Mouse (Mus musculus) lung, postnatal 0 days (tissue): ENCODE data around the gene Akap5. TPM values are rescaled to one million over a fixed set of nuclear protein-coding genes. Genes with fewer than 3 reads are reported as not detected.

Experiments
- ATAC-seq: fragments of 200-750 bp; cut with Nextera tagmentation; 2 replicates; pipeline ENCODE4 v1.8.0; 2017; ENCODE audit warnings: moderate library complexity
- DNase-seq: peaks from one replicate; pipeline ENCODE4 v3.0.0-alpha.2; 2016; ENCODE audit warnings: low spot score
- H3K27ac ChIP-seq: fragments of 300-500 bp; sonication (generic); 2 replicates; pipeline ENCODE4 v1.5.1; 2014; ENCODE audit warnings: antibody characterized with exemption, mild to moderate bottlenecking, low read length, mixed read lengths
- H3K27me3 ChIP-seq: fragments of 300-500 bp; sonication (generic); replicated peaks from 2 replicates; pipeline ENCODE4 v1.6.1; 2014; ENCODE audit warnings: low read length, mixed read lengths; ENCODE audit not compliant: insufficient read depth
- H3K36me3 ChIP-seq: fragments of 300-500 bp; sonication (generic); 2 replicates; pipeline ENCODE4 v1.6.1; 2014; ENCODE audit warnings: low read length, mixed read lengths; ENCODE audit not compliant: insufficient read depth
- H3K4me1 ChIP-seq: fragments of 300-500 bp; sonication (generic); 2 replicates; pipeline ENCODE4 v1.6.1; 2014; ENCODE audit warnings: antibody characterized with exemption, low read depth, low read length, mixed read lengths; ENCODE audit not compliant: insufficient read depth
- H3K4me2 ChIP-seq: fragments of 300-500 bp; sonication (generic); replicated peaks from 2 replicates; pipeline ENCODE4 v1.6.1; 2014; ENCODE audit warnings: low read depth, mild to moderate bottlenecking, low read length, moderate library complexity, mixed read lengths
- H3K4me3 ChIP-seq: fragments of 300-500 bp; sonication (generic); 2 replicates; pipeline ENCODE4 v1.5.1; 2014; ENCODE audit warnings: low read depth, low read length
- H3K9ac ChIP-seq: fragments of 300-500 bp; sonication (generic); replicated peaks from 2 replicates; pipeline ENCODE4 v1.6.1; 2014; ENCODE audit warnings: low read depth, mild to moderate bottlenecking
- H3K9me3 ChIP-seq: fragments of 300-500 bp; sonication (generic); 2 replicates; pipeline ENCODE4 v1.6.1; 2016; ENCODE audit warnings: low read length, mixed read lengths
- CTCF ChIP-seq: IDR thresholded peaks from 2 replicates; pipeline ENCODE4 v1.5.1; 2016; ENCODE audit warnings: antibody characterized with exemption, mild to moderate bottlenecking
- EP300 ChIP-seq: IDR thresholded peaks from 2 replicates; pipeline ENCODE4 v1.6.1; 2016; ENCODE audit warnings: antibody characterized with exemption, mild to moderate bottlenecking, control low read depth
- WGBS: fragments of 180-500 bp; shearing (Covaris S2); extraction: QIAGEN DNeasy Blood & Tissue Kit; methylation state at CpG from one replicate; pipeline ENCODE4 v1.1.7; 2014; 5-methylcytosine and 5-hydroxymethylcytosine counted together
- polyA plus RNA-seq: library from polyadenylated mRNA; unstranded; fragments of >200 nt; fragmentation: Nextera tagmentation; extraction: Ambion mirVana; gene quantifications from 2 replicates; pipeline ENCODE4 v1.2.1, GENCODE M21; 2015

Akap5 gene
- polyA plus RNA-seq, 1 experiment from 2014 or later, result 84.2 TPM

DNA sequence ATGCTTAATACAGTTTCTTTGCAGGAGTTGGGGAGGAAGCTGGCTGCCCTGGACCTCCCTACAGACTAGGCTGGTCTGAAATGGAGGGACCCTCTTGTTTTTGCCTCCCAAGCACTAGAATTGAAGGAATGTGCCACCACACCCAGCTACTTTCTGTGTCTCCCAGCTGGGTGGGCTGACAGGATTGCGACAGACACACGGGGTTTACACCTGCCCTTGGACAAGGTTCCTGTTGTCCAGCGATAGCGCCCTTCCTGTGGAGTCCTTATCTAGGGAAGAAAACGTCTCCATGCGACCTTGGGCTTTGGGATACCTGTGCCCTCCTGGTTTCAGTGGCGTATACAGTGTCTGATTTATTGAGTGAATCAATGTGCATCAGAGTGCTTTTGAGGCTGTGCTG, 55.5 kb downstream of the Akap5 start:
- no peak for TF ChIP-seq EP300
- no peak for TF ChIP-seq CTCF

More for the DNA sequence above, 55.5 kb downstream of the Akap5 start:
- Histone ChIP-seq H3K4me2 (no peak overlapping the region), H3K36me3 (no peaks in the 10 kb centered on the region), H3K4me3 (no peak overlapping the region), H3K27ac (no peak overlapping the region), H3K4me1 (peaks cover 3% of the 10 kb centered on the region; the same call in 1 of the 2 replicates), H3K27me3 (no peaks in the 10 kb centered on the region), H3K9me3 (no peaks in the 10 kb centered on the region), H3K9ac (no peak overlapping the region)
- ATAC-seq (no peak), DNase-seq (no peak)
- 55% methylated on average over 7 of the region's 7 CpGs for WGBS

Other genes starting within 250 kb of the Akap5 start
- 0.81 and 1.3 TPM in 2 replicates for gene Esr2, start 147.6 kb upstream of the Akap5 start, polyA plus RNA-seq
- gene Tex21, start 78.1 kb upstream of the Akap5 start, polyA plus RNA-seq, result not detected in 2 replicates
- gene Mthfd1, start 69.6 kb upstream of the Akap5 start, polyA plus RNA-seq, result 105 and 111 TPM in 2 replicates
- gene Zbtb25, start 44.7 kb downstream of the Akap5 start, polyA plus RNA-seq, result 7.3 and 7.5 TPM in 2 replicates
- 5.8 and 6.9 TPM in 2 replicates for gene Zbtb1, start 45.4 kb downstream of the Akap5 start, polyA plus RNA-seq
- gene Hspa2, start 79.3 kb downstream of the Akap5 start, polyA plus RNA-seq, result 25.0 and 30.2 TPM in 2 replicates
- gene Ppp1r36, start 92.6 kb downstream of the Akap5 start, polyA plus RNA-seq, result 11.5 and 14.0 TPM in 2 replicates
- 2.1 and 2.9 TPM in 2 replicates for gene Plekhg3, start 206.0 kb downstream of the Akap5 start, polyA plus RNA-seq